Mouse (Mus musculus) liver, postnatal 0 days (tissue): ENCODE data around the gene Palb2.

Source experiments
- CTCF ChIP-seq: sonication (generic); IDR thresholded peaks from 2 replicates; pipeline ENCODE4 v1.5.1; 2016; ENCODE audit warnings: antibody characterized with exemption, low read depth
- EP300 ChIP-seq: IDR thresholded peaks from 2 replicates; pipeline ENCODE4 v1.6.1; 2016; ENCODE audit warnings: antibody characterized with exemption, low read depth, mild to moderate bottlenecking

- TF ChIP-seq CTCF, result no peak
- no peak for TF ChIP-seq EP300
These were observed 52.8 kb downstream of the Palb2 start for GRCm38 (mm10) chr7:122079798-122080554.
